Mouse (Mus musculus) hindbrain, embryonic 16.5 days (tissue): Measurements from ENCODE around the gene Arid4a. TPM values are rescaled to one million over a fixed set of nuclear protein-coding genes. Genes with fewer than 3 reads are reported as not detected.
A peak's percentile ranks its signal among the peaks of the same experiment; 100 is the strongest.

Experiments used
- ATAC-seq: fragments of 200-750 bp; cut with Nextera tagmentation; 2 replicates; pipeline ENCODE4 v1.8.0; 2017; ENCODE audit warnings: moderate TSS enrichment, moderate library complexity
- H3K27ac ChIP-seq: fragments of 300-500 bp; sonication (generic); 2 replicates; pipeline ENCODE4 v1.5.1; 2014; ENCODE audit warnings: low read depth, mild to moderate bottlenecking, control low read depth, low read length, moderate library complexity
- H3K27me3 ChIP-seq: fragments of 300-500 bp; sonication (generic); replicated peaks from 2 replicates; pipeline ENCODE4 v1.6.1; 2014; ENCODE audit warnings: low read length; ENCODE audit not compliant: control insufficient read depth, insufficient read depth
- H3K36me3 ChIP-seq: fragments of 300-500 bp; sonication (generic); 2 replicates; pipeline ENCODE4 v1.6.1; 2014; ENCODE audit warnings: mild to moderate bottlenecking, low read length, moderate library complexity, mixed read lengths; ENCODE audit not compliant: control insufficient read depth, insufficient read depth
- H3K4me1 ChIP-seq: fragments of 300-500 bp; sonication (generic); 2 replicates; pipeline ENCODE4 v1.6.1; 2014; ENCODE audit warnings: low read depth, low read length; ENCODE audit not compliant: control insufficient read depth, insufficient read depth
- H3K4me2 ChIP-seq: fragments of 300-500 bp; sonication (generic); 2 replicates; pipeline ENCODE4 v1.6.1; 2014; ENCODE audit warnings: mild to moderate bottlenecking, low read length, control low read depth, moderate library complexity
- H3K4me3 ChIP-seq: fragments of 300-500 bp; sonication (generic); 2 replicates; pipeline ENCODE4 v1.5.1; 2014; ENCODE audit warnings: mild to moderate bottlenecking, low read length, control low read depth, moderate library complexity
- H3K9ac ChIP-seq: fragments of 300-500 bp; sonication (generic); 2 replicates; pipeline ENCODE4 v1.6.1; 2014; ENCODE audit warnings: low read depth, mild to moderate bottlenecking, control low read depth, low read length, moderate library complexity
- H3K9me3 ChIP-seq: fragments of 300-500 bp; sonication (generic); 2 replicates; pipeline ENCODE4 v1.6.1; 2014; ENCODE audit warnings: mild to moderate bottlenecking, low read length, moderate library complexity; ENCODE audit not compliant: control insufficient read depth
- WGBS: fragments of 180-500 bp; shearing (Covaris S2); extraction: QIAGEN DNeasy Blood & Tissue Kit; methylation state at CpG from one replicate; pipeline ENCODE4 v1.1.7; 2014; 5-methylcytosine and 5-hydroxymethylcytosine counted together
- polyA plus RNA-seq: library from polyadenylated mRNA; unstranded; fragments of >200 nt; fragmentation: Nextera tagmentation; extraction: Ambion mirVana; gene quantifications from 2 replicates; pipeline ENCODE4 v1.2.1, GENCODE M21; 2015

Gene Arid4a
- polyA plus RNA-seq, 1 experiment from 2014 or later, result 41.4 TPM

GRCm38 (mm10) chr12:71047473-71048078 is 31.8 kb downstream of the Arid4a start:
- Histone ChIP-seq H3K36me3 (peaks cover 7% of the 10 kb centered on the region), H3K27ac (peak overlapping the region; percentile 95), H3K27me3 (no peaks in the 10 kb centered on the region), H3K4me1 (peaks cover 15% of the 10 kb centered on the region), H3K9ac (peak overlapping the region; percentile 66), H3K4me3 (peak overlapping the region; percentile 51), H3K4me2 (peak overlapping the region; percentile 66), H3K9me3 (no peaks in the 10 kb centered on the region)
- ATAC-seq, result peak; percentile 76
- WGBS, result 33% methylated on average over 8 of the region's 8 CpGs

GRCm38 (mm10) chr12:71048117-71048516 is 32.3 kb downstream of the Arid4a start:
- H3K27me3 ChIP-seq, result no peaks in the 10 kb centered on the region
- H3K27ac ChIP-seq, result peak overlapping the region; percentile 95
- H3K36me3 ChIP-seq, result peaks cover 7% of the 10 kb centered on the region
- no peaks in the 10 kb centered on the region for H3K9me3 ChIP-seq
- H3K4me3 ChIP-seq, result peak overlapping the region; percentile 51
- H3K4me2 ChIP-seq, result peak overlapping the region; percentile 66
- peak overlapping the region; percentile 67 for H3K9ac ChIP-seq
- 6% methylated on average over 7 of the region's 7 CpGs for WGBS
- H3K4me1 ChIP-seq, result peaks cover 18% of the 10 kb centered on the region
- ATAC-seq, result peak; percentile 92

GRCm38 (mm10) chr12:71048561-71048960 is 32.8 kb downstream of the Arid4a start:
- H3K9ac ChIP-seq, result peak overlapping the region; percentile 67
- peaks cover 18% of the 10 kb centered on the region for H3K4me1 ChIP-seq
- peak overlapping the region; percentile 51 for H3K4me3 ChIP-seq
- H3K4me2 ChIP-seq, result peak overlapping the region; percentile 66
- no peaks in the 10 kb centered on the region for H3K27me3 ChIP-seq
- no peak for ATAC-seq
- H3K36me3 ChIP-seq, result peaks cover 7% of the 10 kb centered on the region
- H3K27ac ChIP-seq, result peak overlapping the region; percentile 95
- 26% methylated on average over 1 of the region's 1 CpGs for WGBS
- no peaks in the 10 kb centered on the region for H3K9me3 ChIP-seq

- Histone ChIP-seq H3K36me3 (peaks cover 7% of the 10 kb centered on the region), H3K4me3 (peak overlapping the region; percentile 51), H3K4me1 (peaks cover 18% of the 10 kb centered on the region), H3K9ac (peak overlapping the region; percentile 41), H3K27ac (peak overlapping the region; percentile 75), H3K9me3 (no peaks in the 10 kb centered on the region), H3K4me2 (peak overlapping the region; percentile 66), H3K27me3 (no peaks in the 10 kb centered on the region)
- ATAC-seq, result peak; percentile 56; the same call in 1 of the 2 replicates
- 56% methylated on average over 10 of the region's 10 CpGs for WGBS
Observed at GRCm38 (mm10) chr12:71049596-71050265, 33.9 kb downstream of the Arid4a start.

GRCm38 (mm10) chr12:71051079-71051478 is 35.3 kb downstream of the Arid4a start:
- no peak overlapping the region for H3K4me3 ChIP-seq
- H3K9me3 ChIP-seq, result no peaks in the 10 kb centered on the region
- H3K9ac ChIP-seq, result no peak overlapping the region
- no peak for ATAC-seq
- peaks cover 5% of the 10 kb centered on the region for H3K36me3 ChIP-seq
- no peak overlapping the region for H3K4me2 ChIP-seq
- H3K27ac ChIP-seq, result no peak overlapping the region
- 79% methylated on average over 3 of the region's 3 CpGs for WGBS
- peaks cover 18% of the 10 kb centered on the region for H3K4me1 ChIP-seq
- no peaks in the 10 kb centered on the region for H3K27me3 ChIP-seq

- no peak for ATAC-seq
Observed at GRCm38 (mm10) chr12:71052341-71052995, 36.7 kb downstream of the Arid4a start.

GRCm38 (mm10) chr12:71053031-71053430 is 37.2 kb downstream of the Arid4a start:
- H3K4me3 ChIP-seq, result no peak overlapping the region
- no peak overlapping the region for H3K9ac ChIP-seq
- 71% methylated on average over 1 of the region's 1 CpGs for WGBS
- H3K27me3 ChIP-seq, result no peaks in the 10 kb centered on the region
- H3K9me3 ChIP-seq, result no peaks in the 10 kb centered on the region
- H3K4me2 ChIP-seq, result no peak overlapping the region
- ATAC-seq, result no peak
- peaks cover 8% of the 10 kb centered on the region for H3K4me1 ChIP-seq
- H3K36me3 ChIP-seq, result no peaks in the 10 kb centered on the region; the same call in 1 of the 2 replicates
- H3K27ac ChIP-seq, result no peak overlapping the region

More at GRCm38 (mm10) chr12:71052341-71052995, 36.7 kb downstream of the Arid4a start:
- no peaks in the 10 kb centered on the region; the same call in 1 of the 2 replicates for H3K36me3 ChIP-seq
- H3K4me1 ChIP-seq, result peaks cover 11% of the 10 kb centered on the region
- WGBS, result 92% methylated on average over 7 of the region's 7 CpGs
- H3K4me3 ChIP-seq, result no peak overlapping the region
- no peak overlapping the region for H3K27ac ChIP-seq
- H3K9me3 ChIP-seq, result no peaks in the 10 kb centered on the region
- H3K27me3 ChIP-seq, result no peaks in the 10 kb centered on the region
- H3K9ac ChIP-seq, result no peak overlapping the region
- no peak overlapping the region for H3K4me2 ChIP-seq

GRCm38 (mm10) chr12:71053486-71053885 is 37.7 kb downstream of the Arid4a start:
- WGBS, result 96% methylated on average over 1 of the region's 1 CpGs
- H3K27me3 ChIP-seq, result no peaks in the 10 kb centered on the region
- no peak for ATAC-seq
- H3K27ac ChIP-seq, result no peak overlapping the region
- no peak overlapping the region for H3K9ac ChIP-seq
- no peaks in the 10 kb centered on the region for H3K9me3 ChIP-seq
- H3K4me3 ChIP-seq, result no peak overlapping the region
- H3K36me3 ChIP-seq, result no peaks in the 10 kb centered on the region; the same call in 1 of the 2 replicates
- no peak overlapping the region for H3K4me2 ChIP-seq
- H3K4me1 ChIP-seq, result peaks cover 8% of the 10 kb centered on the region

GRCm38 (mm10) chr12:71055537-71055936 is 39.7 kb downstream of the Arid4a start:
- no peak for ATAC-seq
- Histone ChIP-seq H3K36me3 (no peaks in the 10 kb centered on the region; the same call in 1 of the 2 replicates), H3K9ac (no peak overlapping the region), H3K4me3 (no peak overlapping the region), H3K27me3 (no peaks in the 10 kb centered on the region), H3K27ac (no peak overlapping the region), H3K4me1 (peaks cover 8% of the 10 kb centered on the region), H3K4me2 (no peak overlapping the region), H3K9me3 (no peaks in the 10 kb centered on the region)
- WGBS, result 89% methylated on average over 3 of the region's 3 CpGs
